Mouse (Mus musculus): ENCODE measurements at regions not wholly inside any gene's neighbourhood (a gene's known extent, or its start where the extent isn't known, plus 50 kb on each side); places are given as distances from the start of the nearest gene placed in this dataset.

DNA sequence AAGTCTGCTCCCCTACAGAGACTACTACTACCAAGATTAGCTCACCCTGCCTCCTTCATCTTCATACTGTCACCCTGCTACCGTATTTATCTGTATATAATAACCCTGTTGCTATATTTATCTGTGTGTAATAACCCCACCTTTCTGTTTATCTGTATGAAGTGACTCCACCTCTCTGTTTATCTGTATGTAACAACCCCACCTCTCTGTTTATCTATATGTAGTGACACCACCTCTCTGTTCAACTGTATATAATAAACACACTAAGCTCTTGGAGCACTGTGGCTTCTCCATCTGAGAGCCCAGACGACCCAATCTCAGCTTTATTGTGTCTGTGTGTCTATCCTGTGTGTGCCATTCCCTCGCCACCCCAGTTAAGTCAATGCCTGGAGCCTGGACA lies 154.7 kb downstream of the Katnal1 start:
- WGBS, result 67% methylated on average over 3 of the region's 3 CpGs
- no peak overlapping the region for H3K9ac ChIP-seq
- no peak for ATAC-seq (ENCODE audit: low FRiP score)
- no peak overlapping the region for H3K4me2 ChIP-seq
- no peak overlapping the region for H3K27ac ChIP-seq
- H3K4me1 ChIP-seq (replicated peaks), result peaks cover 3% of the 10 kb centered on the region; the same call in 1 of the 2 replicates
- no peaks in the 10 kb centered on the region for H3K9me3 ChIP-seq
- H3K36me3 ChIP-seq, result no peaks in the 10 kb centered on the region
- no peaks in the 10 kb centered on the region for H3K27me3 ChIP-seq
- H3K4me3 ChIP-seq, result no peak overlapping the region

GRCm38 (mm10) chr5:148769452-148769851 lies 159.7 kb downstream of the Katnal1 start:
- no peak overlapping the region for H3K4me3 ChIP-seq
- 85% methylated on average over 4 of the region's 4 CpGs for WGBS
- no peak overlapping the region for H3K27ac ChIP-seq
- no peak overlapping the region for H3K4me2 ChIP-seq
- H3K9me3 ChIP-seq, result no peaks in the 10 kb centered on the region
- peaks cover 3% of the 10 kb centered on the region; the same call in 1 of the 2 replicates for H3K4me1 ChIP-seq (replicated peaks)
- no peaks in the 10 kb centered on the region for H3K27me3 ChIP-seq
- H3K36me3 ChIP-seq, result no peaks in the 10 kb centered on the region
- H3K9ac ChIP-seq, result no peak overlapping the region
- ATAC-seq (ENCODE audit: low FRiP score), result no peak

DNA sequence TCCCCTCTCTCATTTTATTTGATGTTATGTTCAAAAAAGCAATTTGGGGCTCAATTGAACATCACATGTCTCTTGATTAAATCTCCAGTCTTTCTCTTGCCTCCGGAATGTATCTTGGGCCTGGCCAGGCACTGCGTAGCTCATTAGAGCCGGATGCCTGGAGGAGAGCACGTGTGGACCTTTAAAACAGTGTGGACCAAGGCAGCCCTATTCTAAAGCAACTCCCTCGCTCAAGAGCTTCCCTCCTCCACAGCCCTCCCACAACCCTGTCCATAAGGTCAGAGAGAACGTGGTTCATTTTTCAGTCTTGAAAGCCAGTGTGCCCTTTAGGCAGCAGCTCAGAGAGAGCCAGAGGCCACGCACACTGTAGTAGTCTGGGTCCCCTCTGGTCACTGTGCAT lies 160.8 kb downstream of the Katnal1 start:
- Histone ChIP-seq H3K4me1 (replicated peaks) (peaks cover 3% of the 10 kb centered on the region; the same call in 1 of the 2 replicates), H3K9ac (no peak overlapping the region), H3K4me2 (no peak overlapping the region), H3K9me3 (no peaks in the 10 kb centered on the region), H3K36me3 (no peaks in the 10 kb centered on the region), H3K27ac (no peak overlapping the region), H3K4me3 (no peak overlapping the region), H3K27me3 (no peaks in the 10 kb centered on the region)
- ATAC-seq (ENCODE audit: low FRiP score), result no peak
- WGBS, result 74% methylated on average over 7 of the region's 7 CpGs

GRCm38 (mm10) chr5:148765993-148766392 lies 163.1 kb downstream of the Katnal1 start:
- Histone ChIP-seq H3K27ac (no peak overlapping the region), H3K4me3 (no peak overlapping the region), H3K9me3 (no peaks in the 10 kb centered on the region), H3K27me3 (no peaks in the 10 kb centered on the region), H3K4me1 (replicated peaks) (peaks cover 1% of the 10 kb centered on the region; the same call in 1 of the 2 replicates), H3K9ac (no peak overlapping the region), H3K4me2 (no peak overlapping the region), H3K36me3 (no peaks in the 10 kb centered on the region)
- no peak for ATAC-seq (ENCODE audit: low FRiP score)
- 96% methylated on average over 7 of the region's 7 CpGs for WGBS

- H3K9me3 ChIP-seq, result no peaks in the 10 kb centered on the region
- no peak overlapping the region for H3K9ac ChIP-seq
- ATAC-seq (ENCODE audit: low FRiP score), result no peak
- H3K4me2 ChIP-seq, result no peak overlapping the region
- WGBS, result 50% methylated on average over 9 of the region's 9 CpGs
- H3K27me3 ChIP-seq, result no peaks in the 10 kb centered on the region
- no peak overlapping the region for H3K27ac ChIP-seq
- no peak overlapping the region for H3K4me3 ChIP-seq
- H3K36me3 ChIP-seq, result no peaks in the 10 kb centered on the region
- peaks cover 15% of the 10 kb centered on the region for H3K4me1 ChIP-seq (replicated peaks)
These were observed 169.0 kb downstream of the Katnal1 start for GRCm38 (mm10) chr5:148760108-148760507.

DNA sequence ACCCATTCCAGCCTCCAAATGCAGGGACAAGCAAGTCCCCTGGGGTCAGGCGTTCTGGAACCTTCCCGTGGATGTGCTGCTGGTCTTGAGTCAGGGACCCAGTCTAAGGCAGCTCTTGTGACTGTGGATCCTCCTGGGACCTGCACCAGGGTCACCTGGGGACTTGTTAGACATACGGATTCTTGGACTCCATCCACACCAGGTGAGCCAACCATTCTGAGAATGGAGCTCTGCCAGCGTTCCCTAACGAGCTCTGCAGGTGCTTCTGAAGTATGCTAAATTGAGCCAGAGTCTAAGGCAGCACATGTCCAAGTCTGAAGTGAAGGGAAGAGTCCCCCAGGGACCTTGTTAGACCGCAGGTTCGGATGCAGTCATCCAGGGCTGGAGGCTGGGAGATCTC lies 170.3 kb downstream of the Katnal1 start:
- no peak for ATAC-seq (ENCODE audit: low FRiP score)
- Histone ChIP-seq H3K9me3 (no peaks in the 10 kb centered on the region), H3K4me2 (no peak overlapping the region), H3K27ac (no peak overlapping the region), H3K4me1 (replicated peaks) (peaks cover 18% of the 10 kb centered on the region), H3K27me3 (no peaks in the 10 kb centered on the region), H3K4me3 (no peak overlapping the region), H3K36me3 (no peaks in the 10 kb centered on the region), H3K9ac (no peak overlapping the region)
- 68% methylated on average over 7 of the region's 7 CpGs for WGBS

DNA sequence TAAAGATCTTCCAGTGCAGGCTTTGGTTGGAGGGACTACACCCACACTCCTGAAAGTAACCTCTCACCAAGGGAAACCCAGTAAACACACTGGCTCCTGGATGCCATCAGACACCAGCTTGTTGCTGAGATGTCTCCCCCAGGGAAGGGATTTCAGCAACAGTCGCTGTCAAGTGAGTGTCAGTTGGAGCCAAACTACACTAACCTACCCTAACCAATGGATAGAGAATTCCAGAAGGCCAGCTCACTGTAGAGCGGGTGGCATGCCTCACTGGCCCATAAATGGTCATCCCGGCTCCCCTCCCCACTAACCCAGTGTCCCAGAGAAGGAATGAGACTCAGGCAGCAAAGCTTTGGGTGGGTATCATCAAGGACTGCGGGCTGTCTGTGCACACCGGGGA lies 171.4 kb downstream of the Katnal1 start:
- Histone ChIP-seq H3K4me3 (no peak overlapping the region), H3K4me2 (no peak overlapping the region), H3K4me1 (replicated peaks) (peaks cover 18% of the 10 kb centered on the region), H3K27ac (no peak overlapping the region), H3K36me3 (no peaks in the 10 kb centered on the region), H3K9ac (no peak overlapping the region), H3K27me3 (no peaks in the 10 kb centered on the region), H3K9me3 (no peaks in the 10 kb centered on the region)
- ATAC-seq (ENCODE audit: low FRiP score), result no peak
- 81% methylated on average over 5 of the region's 5 CpGs for WGBS

DNA sequence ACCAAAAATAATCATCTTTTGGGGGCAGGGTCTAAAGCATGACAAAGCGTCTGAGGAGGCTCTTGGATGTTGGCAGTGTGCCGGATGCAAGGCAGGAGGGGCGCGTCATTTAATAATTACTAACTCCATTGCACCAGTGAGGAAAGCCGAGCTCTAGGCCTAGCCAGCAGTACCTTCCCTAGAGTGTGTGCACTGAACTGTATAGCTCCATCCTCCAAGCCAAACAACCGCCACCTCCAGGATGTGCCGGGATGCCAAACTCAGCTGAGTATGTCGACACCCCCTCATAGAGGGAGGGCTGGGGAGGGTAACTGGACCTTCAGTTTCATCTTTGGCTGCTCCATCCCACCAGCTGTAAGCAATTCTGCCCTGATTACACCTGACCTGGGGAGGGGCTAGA lies 171.9 kb downstream of the Katnal1 start:
- Histone ChIP-seq H3K4me3 (no peak overlapping the region), H3K27me3 (no peaks in the 10 kb centered on the region), H3K9ac (no peak overlapping the region), H3K4me1 (replicated peaks) (peaks cover 18% of the 10 kb centered on the region), H3K4me2 (no peak overlapping the region), H3K9me3 (no peaks in the 10 kb centered on the region), H3K36me3 (no peaks in the 10 kb centered on the region), H3K27ac (no peak overlapping the region)
- no peak for ATAC-seq (ENCODE audit: low FRiP score)
- WGBS, result 58% methylated on average over 8 of the region's 8 CpGs

DNA sequence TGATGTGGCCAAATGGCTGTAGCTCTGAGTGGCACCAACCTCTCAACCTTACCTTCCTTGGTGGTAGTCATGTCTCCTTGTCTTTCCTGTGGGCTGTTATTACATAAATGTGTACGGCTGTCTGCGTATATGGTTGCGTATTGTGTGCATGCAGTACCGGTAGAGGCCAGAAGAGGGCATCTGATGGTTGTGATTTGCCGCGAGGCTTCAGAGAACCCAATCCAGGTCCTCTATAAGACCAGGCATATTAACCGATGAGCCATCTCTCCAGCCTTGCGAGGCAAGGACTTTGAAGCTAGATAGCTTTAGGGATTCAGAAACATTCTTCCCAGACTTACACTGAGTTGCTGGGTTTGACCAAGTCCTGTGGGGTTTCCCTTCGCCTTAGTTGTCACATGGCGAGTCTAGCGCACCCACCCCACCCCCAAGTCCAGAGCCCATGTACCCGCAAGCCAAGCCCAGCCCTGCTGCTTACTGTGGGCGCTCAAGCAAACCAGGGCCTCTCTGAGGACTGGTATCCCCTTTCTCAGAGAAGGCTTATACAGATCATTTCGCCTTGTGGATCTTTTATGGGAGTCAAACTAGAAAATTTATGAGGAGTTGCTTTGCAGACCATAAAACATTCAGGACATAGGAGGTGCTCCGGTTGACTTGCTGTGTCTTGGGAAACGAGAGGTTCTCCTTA lies 172.7 kb downstream of the Katnal1 start:
- Histone ChIP-seq H3K4me1 (replicated peaks) (peaks cover 18% of the 10 kb centered on the region), H3K9ac (no peak overlapping the region), H3K9me3 (no peaks in the 10 kb centered on the region), H3K27me3 (no peaks in the 10 kb centered on the region), H3K4me2 (no peak overlapping the region), H3K4me3 (no peak overlapping the region), H3K27ac (no peak overlapping the region), H3K36me3 (no peaks in the 10 kb centered on the region)
- 88% methylated on average over 16 of the region's 16 CpGs for WGBS
- no peak for ATAC-seq (ENCODE audit: low FRiP score)

DNA sequence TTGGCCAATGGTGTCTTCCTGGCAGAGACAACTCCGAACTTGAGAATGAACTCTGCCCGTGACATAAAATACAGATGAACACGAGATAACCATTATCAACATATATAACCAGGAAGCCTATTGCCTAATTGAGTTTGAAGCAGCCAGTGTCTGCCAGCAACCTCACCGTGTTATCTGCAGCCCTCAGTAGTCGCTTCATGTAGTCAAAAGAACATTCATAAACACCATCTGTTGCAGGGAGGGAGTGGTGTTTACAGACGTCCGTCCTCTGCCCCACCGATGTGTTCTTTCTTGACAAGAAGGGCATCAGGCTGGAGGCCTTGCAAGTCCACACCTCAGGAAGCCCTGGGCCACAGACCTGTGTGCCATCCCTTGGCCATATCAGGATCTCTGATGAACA lies 173.3 kb downstream of the Katnal1 start:
- H3K4me1 ChIP-seq (replicated peaks), result peaks cover 18% of the 10 kb centered on the region
- H3K9me3 ChIP-seq, result no peaks in the 10 kb centered on the region
- no peak overlapping the region for H3K9ac ChIP-seq
- no peak overlapping the region for H3K27ac ChIP-seq
- no peak overlapping the region for H3K4me2 ChIP-seq
- no peaks in the 10 kb centered on the region for H3K36me3 ChIP-seq
- 93% methylated on average over 8 of the region's 8 CpGs for WGBS
- no peaks in the 10 kb centered on the region for H3K27me3 ChIP-seq
- H3K4me3 ChIP-seq, result no peak overlapping the region
- no peak for ATAC-seq (ENCODE audit: low FRiP score)

DNA sequence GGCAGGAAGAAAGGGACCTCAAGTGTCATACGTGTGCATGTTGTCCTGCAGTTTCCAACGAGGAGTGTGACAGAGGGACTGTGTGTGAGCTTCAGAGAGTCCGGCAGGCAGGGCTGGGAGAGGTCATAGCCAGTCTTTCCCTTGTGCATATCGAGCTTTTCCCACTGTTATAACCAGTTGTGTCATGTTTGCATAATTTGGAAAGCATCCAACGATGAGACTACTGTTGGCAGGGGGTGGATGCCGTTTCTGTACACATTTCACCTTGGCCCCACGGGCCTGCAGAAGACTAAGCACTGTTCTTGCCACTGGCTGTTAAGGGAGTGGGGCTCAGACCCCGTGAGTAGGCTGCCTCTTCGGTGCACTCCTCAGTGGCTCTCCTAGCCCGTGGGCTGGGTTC lies 174.2 kb downstream of the Katnal1 start:
- H3K9ac ChIP-seq, result no peak overlapping the region
- no peaks in the 10 kb centered on the region for H3K9me3 ChIP-seq
- no peak overlapping the region for H3K27ac ChIP-seq
- no peaks in the 10 kb centered on the region for H3K36me3 ChIP-seq
- peaks cover 13% of the 10 kb centered on the region for H3K4me1 ChIP-seq (replicated peaks)
- no peak overlapping the region for H3K4me2 ChIP-seq
- no peak for ATAC-seq (ENCODE audit: low FRiP score)
- H3K27me3 ChIP-seq, result no peaks in the 10 kb centered on the region
- no peak overlapping the region for H3K4me3 ChIP-seq
- WGBS, result 69% methylated on average over 10 of the region's 10 CpGs

- Histone ChIP-seq H3K27ac (no peak overlapping the region), H3K4me3 (no peak overlapping the region), H3K9me3 (no peaks in the 10 kb centered on the region), H3K9ac (no peak overlapping the region), H3K36me3 (no peaks in the 10 kb centered on the region), H3K4me2 (no peak overlapping the region), H3K4me1 (replicated peaks) (peaks cover 10% of the 10 kb centered on the region; the same call in 1 of the 2 replicates), H3K27me3 (no peaks in the 10 kb centered on the region)
- WGBS, result 95% methylated on average over 6 of the region's 6 CpGs
- ATAC-seq (ENCODE audit: low FRiP score), result no peak
These were observed 174.8 kb downstream of the Katnal1 start for GRCm38 (mm10) chr5:148754363-148754762.

DNA sequence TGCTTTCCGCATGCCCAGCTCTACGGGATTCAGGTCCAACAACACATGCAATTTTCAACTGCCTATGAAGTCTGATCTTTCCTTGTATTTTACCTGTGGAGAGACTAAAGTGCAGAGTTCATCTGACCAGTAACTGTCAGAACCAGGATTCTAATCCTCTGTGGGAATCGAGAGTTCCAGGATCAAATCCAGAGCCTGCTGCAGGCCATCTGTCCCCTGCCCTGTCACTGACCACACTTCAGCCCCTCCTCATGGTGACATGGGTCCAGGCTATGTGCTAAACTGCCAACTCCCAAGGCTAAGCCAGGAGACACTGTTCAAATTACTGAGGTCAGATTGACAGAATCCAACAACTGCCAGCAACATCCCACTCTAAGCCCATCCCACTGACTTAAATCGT lies 175.7 kb downstream of the Katnal1 start:
- peaks cover 10% of the 10 kb centered on the region; the same call in 1 of the 2 replicates for H3K4me1 ChIP-seq (replicated peaks)
- H3K4me3 ChIP-seq, result no peak overlapping the region
- H3K4me2 ChIP-seq, result no peak overlapping the region
- no peaks in the 10 kb centered on the region for H3K27me3 ChIP-seq
- H3K9ac ChIP-seq, result no peak overlapping the region
- H3K27ac ChIP-seq, result no peak overlapping the region
- WGBS, result 87% methylated on average over 4 of the region's 4 CpGs
- no peak for ATAC-seq (ENCODE audit: low FRiP score)
- no peaks in the 10 kb centered on the region for H3K36me3 ChIP-seq
- H3K9me3 ChIP-seq, result no peaks in the 10 kb centered on the region

All from hindbrain, embryonic 13.5 days (tissue).